Mouse (Mus musculus): ENCODE measurements around the gene Ugt1a6b. TPM values are rescaled to one million over a fixed set of nuclear protein-coding genes. Genes with fewer than 3 reads are reported as not detected.

The Ugt1a6b gene
- polyA plus RNA-seq, 1 experiment from 2014 or later = 0.70 TPM

- H3K4me2 ChIP-seq = no peak overlapping the region
- no peak overlapping the region for H3K4me3 ChIP-seq
- ATAC-seq (replicated peaks) = no peak
- no peak overlapping the region for H3K27ac ChIP-seq
- H3K9me3 ChIP-seq = peaks cover 61% of the 10 kb centered on the region
- no peak overlapping the region for H3K9ac ChIP-seq
- WGBS = 77% methylated on average over 1 of the region's 1 CpGs
- no peaks in the 10 kb centered on the region for H3K36me3 ChIP-seq (replicated peaks)
- no peaks in the 10 kb centered on the region for H3K4me1 ChIP-seq
- no peaks in the 10 kb centered on the region for H3K27me3 ChIP-seq (replicated peaks)
Observed at GRCm38 (mm10) chr1:88213061-88213460, 110.0 kb downstream of the Ugt1a6b start.

GRCm38 (mm10) chr1:88213766-88214461 lies 110.9 kb downstream of the Ugt1a6b start:
- WGBS = 83% methylated on average over 2 of the region's 2 CpGs
- no peak for ATAC-seq (replicated peaks)
- no peaks in the 10 kb centered on the region for H3K36me3 ChIP-seq (replicated peaks)
- H3K27me3 ChIP-seq (replicated peaks) = no peaks in the 10 kb centered on the region
- H3K4me1 ChIP-seq = no peaks in the 10 kb centered on the region
- H3K27ac ChIP-seq = no peak overlapping the region
- no peak overlapping the region for H3K9ac ChIP-seq
- peaks cover 61% of the 10 kb centered on the region for H3K9me3 ChIP-seq
- H3K4me2 ChIP-seq = no peak overlapping the region
- no peak overlapping the region for H3K4me3 ChIP-seq

- no peaks in the 10 kb centered on the region for H3K36me3 ChIP-seq (replicated peaks)
- H3K9ac ChIP-seq = no peak overlapping the region
- no peak overlapping the region for H3K4me3 ChIP-seq
- no peaks in the 10 kb centered on the region for H3K4me1 ChIP-seq
- H3K4me2 ChIP-seq = no peak overlapping the region
- H3K9me3 ChIP-seq = peaks cover 61% of the 10 kb centered on the region
- ATAC-seq (replicated peaks) = no peak
- no peaks in the 10 kb centered on the region for H3K27me3 ChIP-seq (replicated peaks)
- H3K27ac ChIP-seq = no peak overlapping the region
- WGBS = 79% methylated on average over 2 of the region's 2 CpGs
Observed at GRCm38 (mm10) chr1:88214462-88214952, 111.5 kb downstream of the Ugt1a6b start.

- H3K4me3 ChIP-seq = no peak overlapping the region
- 73% methylated on average over 10 of the region's 10 CpGs for WGBS
- H3K27me3 ChIP-seq (replicated peaks) = no peaks in the 10 kb centered on the region
- H3K9me3 ChIP-seq = peaks cover 61% of the 10 kb centered on the region
- no peak overlapping the region for H3K4me2 ChIP-seq
- H3K4me1 ChIP-seq = no peaks in the 10 kb centered on the region
- H3K36me3 ChIP-seq (replicated peaks) = no peaks in the 10 kb centered on the region
- ATAC-seq (replicated peaks) = no peak
- H3K9ac ChIP-seq = no peak overlapping the region
- H3K27ac ChIP-seq = no peak overlapping the region
Observed at GRCm38 (mm10) chr1:88215466-88216380, 112.7 kb downstream of the Ugt1a6b start.

- ATAC-seq (replicated peaks) = no peak
- Histone ChIP-seq H3K36me3 (replicated peaks) (no peaks in the 10 kb centered on the region), H3K9ac (no peak overlapping the region), H3K4me2 (no peak overlapping the region), H3K4me3 (no peak overlapping the region), H3K4me1 (no peaks in the 10 kb centered on the region), H3K27me3 (replicated peaks) (no peaks in the 10 kb centered on the region), H3K9me3 (peaks cover 58% of the 10 kb centered on the region), H3K27ac (no peak overlapping the region)
- 51% methylated on average over 2 of the region's 2 CpGs for WGBS
Observed at GRCm38 (mm10) chr1:88216551-88216950, 113.5 kb downstream of the Ugt1a6b start.

GRCm38 (mm10) chr1:88217144-88217543 lies 114.1 kb downstream of the Ugt1a6b start:
- WGBS = 61% methylated on average over 2 of the region's 2 CpGs
- H3K9me3 ChIP-seq = peaks cover 54% of the 10 kb centered on the region

GRCm38 (mm10) chr1:88217576-88217975 lies 114.5 kb downstream of the Ugt1a6b start:
- no peak for ATAC-seq (replicated peaks)
- Histone ChIP-seq H3K27ac (no peak overlapping the region), H3K4me2 (no peak overlapping the region), H3K9me3 (peaks cover 52% of the 10 kb centered on the region), H3K9ac (no peak overlapping the region), H3K27me3 (replicated peaks) (no peaks in the 10 kb centered on the region), H3K4me3 (no peak overlapping the region), H3K4me1 (no peaks in the 10 kb centered on the region), H3K36me3 (replicated peaks) (no peaks in the 10 kb centered on the region)
- WGBS = 43% methylated on average over 3 of the region's 3 CpGs

More at GRCm38 (mm10) chr1:88217144-88217543, 114.1 kb downstream of the Ugt1a6b start:
- no peak for ATAC-seq (replicated peaks)
- H3K4me3 ChIP-seq = no peak overlapping the region
- no peaks in the 10 kb centered on the region for H3K27me3 ChIP-seq (replicated peaks)
- no peaks in the 10 kb centered on the region for H3K36me3 ChIP-seq (replicated peaks)
- no peak overlapping the region for H3K27ac ChIP-seq
- H3K4me1 ChIP-seq = no peaks in the 10 kb centered on the region
- H3K9ac ChIP-seq = no peak overlapping the region
- H3K4me2 ChIP-seq = no peak overlapping the region

- Histone ChIP-seq H3K36me3 (replicated peaks) (no peaks in the 10 kb centered on the region), H3K4me2 (no peak overlapping the region), H3K27me3 (replicated peaks) (no peaks in the 10 kb centered on the region), H3K4me3 (no peak overlapping the region), H3K27ac (no peak overlapping the region), H3K9ac (no peak overlapping the region), H3K4me1 (no peaks in the 10 kb centered on the region), H3K9me3 (peaks cover 47% of the 10 kb centered on the region)
- ATAC-seq (replicated peaks) = no peak
- 75% methylated on average over 9 of the region's 9 CpGs for WGBS
Observed at GRCm38 (mm10) chr1:88218051-88218450, 115.0 kb downstream of the Ugt1a6b start.

GRCm38 (mm10) chr1:88218591-88218990 lies 115.5 kb downstream of the Ugt1a6b start:
- Histone ChIP-seq H3K27me3 (replicated peaks) (no peaks in the 10 kb centered on the region), H3K36me3 (replicated peaks) (no peaks in the 10 kb centered on the region), H3K9me3 (peaks cover 42% of the 10 kb centered on the region), H3K4me1 (no peaks in the 10 kb centered on the region), H3K4me3 (no peak overlapping the region), H3K4me2 (no peak overlapping the region), H3K27ac (no peak overlapping the region), H3K9ac (no peak overlapping the region)
- no peak for ATAC-seq (replicated peaks)
- WGBS = 55% methylated on average over 4 of the region's 4 CpGs

- H3K4me2 ChIP-seq = no peak overlapping the region
- no peak for ATAC-seq (replicated peaks)
- 16% methylated on average over 1 of the region's 1 CpGs for WGBS
Observed at GRCm38 (mm10) chr1:88219054-88219453, 116.0 kb downstream of the Ugt1a6b start.

GRCm38 (mm10) chr1:88220336-88220735 lies 117.3 kb downstream of the Ugt1a6b start:
- Histone ChIP-seq H3K36me3 (replicated peaks) (no peaks in the 10 kb centered on the region), H3K4me1 (no peaks in the 10 kb centered on the region), H3K27ac (no peak overlapping the region), H3K4me3 (no peak overlapping the region), H3K4me2 (no peak overlapping the region), H3K27me3 (replicated peaks) (no peaks in the 10 kb centered on the region), H3K9me3 (peaks cover 27% of the 10 kb centered on the region), H3K9ac (no peak overlapping the region)
- no peak for ATAC-seq (replicated peaks)

More at GRCm38 (mm10) chr1:88219054-88219453, 116.0 kb downstream of the Ugt1a6b start:
- no peak overlapping the region for H3K9ac ChIP-seq
- peaks cover 37% of the 10 kb centered on the region for H3K9me3 ChIP-seq
- H3K4me3 ChIP-seq = no peak overlapping the region
- H3K36me3 ChIP-seq (replicated peaks) = no peaks in the 10 kb centered on the region
- H3K27ac ChIP-seq = no peak overlapping the region
- H3K4me1 ChIP-seq = no peaks in the 10 kb centered on the region
- H3K27me3 ChIP-seq (replicated peaks) = no peaks in the 10 kb centered on the region

GRCm38 (mm10) chr1:88222216-88222615 lies 119.2 kb downstream of the Ugt1a6b start:
- H3K9me3 ChIP-seq = peaks cover 29% of the 10 kb centered on the region
- WGBS = 48% methylated on average over 2 of the region's 2 CpGs
- no peak for ATAC-seq (replicated peaks)
- H3K36me3 ChIP-seq (replicated peaks) = no peaks in the 10 kb centered on the region
- no peak overlapping the region for H3K4me2 ChIP-seq
- H3K9ac ChIP-seq = no peak overlapping the region
- H3K27ac ChIP-seq = no peak overlapping the region
- no peaks in the 10 kb centered on the region for H3K27me3 ChIP-seq (replicated peaks)
- H3K4me1 ChIP-seq = no peaks in the 10 kb centered on the region
- no peak overlapping the region for H3K4me3 ChIP-seq
